Mouse (Mus musculus): Measurements from ENCODE around the gene Pth2.

Gene Pth2

DNA sequence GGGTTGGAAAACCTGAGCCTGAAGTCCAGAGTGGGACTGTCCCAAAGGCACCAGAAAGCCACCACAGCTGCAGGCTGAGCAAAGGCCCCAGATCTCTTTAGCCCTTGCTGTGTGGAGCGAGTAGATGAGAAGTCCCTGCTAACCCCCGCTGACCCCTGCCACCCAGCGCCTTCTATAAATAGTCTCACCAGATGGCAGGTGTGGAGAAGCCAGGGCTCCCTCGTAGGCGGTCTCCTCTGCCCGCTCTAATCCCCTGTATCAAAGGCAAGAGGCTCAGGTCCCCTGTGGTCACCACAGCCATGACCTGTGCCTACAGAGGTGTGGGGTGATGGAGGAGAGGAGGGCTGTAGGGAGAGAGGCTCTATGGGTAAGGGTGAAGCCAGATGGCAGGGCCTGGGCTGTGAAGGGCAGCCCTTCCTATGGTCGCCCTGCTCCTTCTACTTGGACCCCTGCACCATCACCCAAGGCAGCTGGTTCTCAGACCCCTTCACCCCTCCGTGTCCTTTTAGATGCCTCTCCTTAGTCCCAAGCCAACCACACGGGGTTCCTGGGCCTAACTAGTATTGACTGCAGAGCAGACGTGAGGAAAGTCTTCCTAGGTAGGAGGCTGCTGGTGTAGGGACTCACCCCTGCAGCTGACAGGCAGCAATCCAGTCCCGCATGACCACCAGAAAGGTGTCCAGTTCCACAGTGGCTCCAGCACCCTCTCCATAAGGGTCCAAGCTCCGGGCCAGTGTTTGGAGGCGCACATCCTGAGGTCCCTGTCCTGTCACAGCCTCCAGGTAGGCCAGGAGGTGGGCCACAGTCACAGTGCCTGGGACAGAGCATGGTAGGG is 14.8 kb downstream of the Pth2 start:
- no peak for DNase-seq (ENCODE audit: extremely low read depth, insufficient read length, low spot score)

DNA sequence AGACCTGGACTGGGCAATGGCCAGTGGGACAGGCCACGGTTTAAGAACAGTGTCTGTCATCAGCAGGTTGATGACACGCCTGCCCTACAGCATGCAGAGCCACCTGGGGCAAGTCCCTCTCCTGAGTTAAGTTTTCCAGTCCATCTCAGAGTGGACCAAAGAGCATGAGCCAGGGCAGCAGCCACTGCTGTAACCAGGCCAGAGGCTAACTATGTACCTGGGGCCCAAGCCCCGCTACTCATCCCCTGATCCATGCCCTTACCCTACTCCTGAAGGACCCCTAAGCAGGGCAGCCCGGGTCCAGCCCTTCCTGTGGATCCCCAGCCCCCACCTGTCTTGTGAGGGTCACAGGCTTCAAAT is 15.4 kb downstream of the Pth2 start:
- no peak for DNase-seq (ENCODE audit: extremely low read depth, insufficient read length, low spot score)

DNA sequence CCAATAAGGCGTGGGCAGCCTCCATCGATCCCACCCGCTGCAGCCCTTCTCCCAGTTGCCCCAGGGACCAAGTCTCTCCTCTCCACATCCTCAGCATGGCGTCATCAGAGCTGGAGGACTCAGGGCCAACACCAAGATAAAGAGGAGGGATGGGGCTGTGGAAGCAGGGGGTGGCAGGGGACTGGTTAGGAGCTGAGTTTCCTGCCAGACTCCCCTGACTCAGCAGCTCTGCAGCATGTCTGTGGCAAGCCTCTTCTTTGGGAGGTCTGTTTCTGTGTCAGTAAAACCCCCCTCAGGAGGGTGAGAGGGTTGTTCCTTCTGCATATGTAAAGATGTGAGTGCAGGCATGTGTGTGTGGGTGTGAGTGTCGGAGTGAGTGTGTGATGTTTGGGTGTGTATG is 16.2 kb downstream of the Pth2 start:
- no peak for DNase-seq (ENCODE audit: extremely low read depth, insufficient read length, low spot score)

DNA sequence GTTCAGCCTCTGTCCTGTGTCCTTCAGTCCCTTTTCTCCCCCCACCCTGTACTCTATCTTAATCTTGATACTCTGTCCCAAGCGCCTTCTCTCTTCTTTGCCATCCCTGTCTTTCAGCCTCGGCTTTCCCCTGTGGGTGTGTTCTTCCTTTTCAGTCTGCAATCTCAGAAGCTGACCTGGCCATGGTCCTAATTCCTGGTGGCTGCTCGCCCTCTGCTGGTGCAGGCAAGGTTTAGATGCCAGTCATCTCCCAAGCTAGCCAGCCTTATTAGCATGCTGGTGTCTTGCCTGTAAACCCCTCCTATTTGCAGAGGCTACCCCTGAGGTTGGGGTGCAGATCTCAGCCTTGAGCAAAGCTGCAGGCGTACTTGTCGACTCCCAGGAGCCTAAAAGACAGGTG is 17.6 kb downstream of the Pth2 start:
- DNase-seq (ENCODE audit: extremely low read depth, insufficient read length, low spot score) = peak; percentile 38

DNA sequence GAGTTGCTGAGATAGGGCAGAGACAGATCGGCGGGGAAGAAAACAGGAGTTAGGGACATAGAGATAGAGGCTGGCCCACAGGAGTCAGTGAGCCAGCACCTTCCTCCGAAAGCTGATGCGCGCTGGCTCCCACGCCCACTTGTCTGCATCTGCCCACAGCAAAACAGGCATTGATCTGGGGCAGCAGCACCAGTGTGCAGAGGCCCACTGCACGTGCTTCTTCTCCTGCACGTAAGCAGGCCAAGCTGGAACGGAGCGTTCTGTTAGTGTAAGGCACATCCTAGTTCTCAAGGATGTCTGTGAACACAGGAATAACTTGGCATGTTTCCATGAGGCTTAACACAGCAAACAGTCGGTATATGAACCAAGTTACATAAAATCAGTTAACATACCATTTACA is 18.2 kb downstream of the Pth2 start:
- DNase-seq (ENCODE audit: extremely low read depth, insufficient read length, low spot score) = no peak

DNA sequence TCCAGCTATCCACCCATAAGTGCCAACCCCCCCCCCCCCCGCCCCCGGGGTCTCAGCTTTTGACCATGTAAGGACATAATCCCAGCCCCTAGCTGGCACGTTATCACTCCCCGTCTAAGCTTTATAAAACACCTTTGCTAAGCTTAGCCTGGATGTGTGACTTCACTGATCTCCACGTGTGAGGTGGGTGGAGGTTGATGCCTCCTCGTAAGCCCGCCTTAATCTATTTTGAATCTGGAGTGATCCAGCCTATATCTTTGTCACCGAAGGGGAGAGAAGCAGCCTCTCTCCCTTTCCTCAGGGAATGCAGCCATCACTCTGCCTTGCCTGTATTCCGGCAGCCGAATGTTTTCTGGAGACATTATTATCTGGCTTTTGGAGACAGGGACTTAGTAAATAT is 21.9 kb downstream of the Pth2 start:
- no peak for DNase-seq (ENCODE audit: extremely low read depth, insufficient read length, low spot score)

DNA sequence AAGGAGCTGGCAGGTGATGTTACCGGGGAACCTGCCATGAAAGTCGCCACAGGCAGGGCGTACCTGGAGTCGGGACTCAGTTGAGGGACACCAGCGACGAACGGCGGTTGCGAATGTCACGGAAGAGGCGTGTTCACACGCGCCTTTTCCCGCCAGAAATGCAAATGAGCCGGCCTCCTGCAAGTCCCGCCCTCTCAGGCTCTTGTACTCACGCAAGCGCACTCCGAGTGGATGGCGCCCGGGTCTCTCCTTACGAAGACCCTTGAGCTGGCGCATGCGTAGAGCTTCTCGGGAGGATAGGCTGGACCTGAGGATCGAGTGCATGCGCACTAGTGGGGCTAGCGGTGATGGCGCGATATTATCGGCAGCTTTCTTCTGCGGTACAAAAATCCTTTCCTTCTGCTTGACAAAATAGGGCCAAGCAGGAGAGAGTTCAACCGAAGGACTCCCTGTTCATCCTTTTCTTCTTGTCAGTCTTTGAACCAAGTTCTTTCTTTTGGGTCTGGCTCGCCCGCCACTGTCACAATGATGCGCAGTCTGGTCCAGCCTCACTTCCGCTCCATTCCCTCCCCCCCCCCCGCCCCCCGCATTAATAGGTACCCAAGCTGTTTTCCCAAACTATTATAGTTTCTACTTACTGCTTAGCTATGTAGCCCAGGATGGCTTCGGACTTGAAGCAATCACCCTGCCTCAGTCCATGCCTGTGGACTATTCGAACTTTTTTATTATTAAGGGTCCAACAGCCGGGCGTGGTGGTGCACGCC is 23.8 kb downstream of the Pth2 start, which contains the start of gene Ccdc155:
Ccdc155 (minus strand) TSS at position 513 of the 764 bp plus-strand sequence.
- DNase-seq (ENCODE audit: extremely low read depth, insufficient read length, low spot score) = no peak

DNA sequence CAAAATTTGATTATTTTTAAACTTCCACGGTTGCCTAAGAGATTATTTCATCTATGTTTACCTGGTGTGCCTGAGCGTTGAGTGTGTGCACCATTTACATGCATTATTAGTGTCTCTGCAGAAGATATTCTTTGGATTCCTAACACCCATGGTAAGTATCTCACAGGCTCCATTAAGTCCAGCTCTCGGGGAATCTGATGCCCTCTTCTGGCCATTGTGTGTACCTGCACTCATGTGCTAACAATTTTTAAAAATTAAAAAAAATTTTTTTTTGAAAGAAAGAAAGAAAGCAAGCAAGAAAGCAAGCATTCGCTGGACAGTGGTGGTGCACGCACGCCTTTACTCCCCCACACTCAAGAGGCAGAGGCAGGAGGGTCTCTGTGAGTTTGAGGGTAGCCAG is 27.5 kb downstream of the Pth2 start:
- DNase-seq (ENCODE audit: extremely low read depth, insufficient read length, low spot score) = no peak

DNA sequence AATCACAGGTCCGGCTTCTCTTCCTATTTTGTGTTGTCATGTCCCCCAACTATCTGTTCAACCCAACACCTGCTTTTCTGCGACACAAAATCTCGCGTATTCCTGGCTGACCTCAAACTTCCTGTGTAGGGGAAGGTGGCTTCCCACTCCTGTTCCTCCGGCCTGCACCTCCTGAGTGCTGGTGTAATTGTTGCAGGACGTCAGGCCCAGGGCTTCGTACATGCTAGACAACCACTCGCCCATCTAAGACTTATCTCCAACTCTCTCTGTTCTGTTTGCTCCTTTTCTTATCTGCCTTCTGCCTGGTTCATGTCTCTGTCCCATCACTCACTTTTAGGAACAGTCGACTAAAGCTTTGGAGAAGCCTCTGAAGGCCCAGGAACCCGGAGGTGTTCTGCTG is 30.3 kb downstream of the Pth2 start:
- no peak for DNase-seq (ENCODE audit: extremely low read depth, insufficient read length, low spot score)

DNA sequence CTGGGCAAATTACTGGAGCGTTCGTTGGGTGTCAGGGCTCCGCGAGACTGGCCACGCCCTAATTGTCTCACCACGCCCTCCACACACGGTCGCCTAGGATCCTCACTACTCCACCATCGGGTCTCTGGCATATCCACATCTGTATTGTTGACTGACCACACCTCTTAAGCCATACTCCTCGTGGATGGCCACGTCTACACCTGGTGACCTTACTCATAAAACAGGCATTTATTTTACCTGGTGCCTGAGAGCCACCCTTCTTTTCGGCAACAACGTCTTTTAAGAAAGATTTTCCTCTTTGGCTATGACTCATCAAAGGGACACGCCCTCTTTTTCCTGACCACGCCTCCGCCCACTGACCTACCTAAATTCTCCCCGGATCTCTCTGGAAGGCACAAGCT is 31.1 kb downstream of the Pth2 start, which contains the start of gene Dkkl1:
Dkkl1 (minus strand) TSS at position 297 of the 401 bp plus-strand sequence.
- DNase-seq (ENCODE audit: extremely low read depth, insufficient read length, low spot score) = no peak

DNA sequence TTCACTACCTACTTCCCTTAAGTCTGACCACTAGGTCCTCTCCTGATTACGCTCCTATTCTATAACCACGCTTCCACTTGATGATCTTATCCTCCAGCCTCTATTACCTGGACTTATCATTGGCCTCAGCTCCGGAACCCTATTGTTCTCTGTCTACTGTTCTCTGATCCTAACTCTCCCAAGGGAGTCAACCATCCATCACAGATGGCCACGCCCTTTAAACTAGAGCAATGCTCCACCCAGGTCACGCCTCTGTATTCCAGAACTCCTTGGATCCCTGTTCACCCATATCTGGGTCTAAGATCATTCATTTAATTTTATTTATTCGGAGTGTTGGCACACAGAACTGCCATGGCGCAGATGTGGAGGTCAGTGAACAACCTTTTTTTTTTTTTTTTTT is 31.6 kb downstream of the Pth2 start:
- no peak for DNase-seq (ENCODE audit: extremely low read depth, insufficient read length, low spot score)

DNA sequence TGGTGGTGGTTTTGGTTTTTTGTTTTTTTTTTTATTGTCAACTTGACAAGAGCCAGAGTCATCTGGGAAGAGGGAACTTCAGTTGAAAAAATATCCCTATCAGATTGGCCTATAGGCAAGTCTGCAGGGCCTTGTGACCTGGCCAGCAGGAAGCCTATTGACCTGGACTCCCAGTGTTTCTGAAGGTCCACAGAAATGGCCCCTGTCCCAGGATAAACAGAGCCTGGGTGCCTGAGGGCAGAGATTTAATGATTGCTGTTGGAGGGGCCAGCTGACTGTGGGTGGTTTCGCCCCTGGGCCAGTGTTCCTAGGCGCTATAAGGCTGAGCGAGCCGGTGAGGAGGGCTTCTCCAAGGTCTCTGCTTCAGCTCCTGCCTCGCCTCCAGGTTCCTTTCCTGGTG is 32.9 kb downstream of the Pth2 start:
- DNase-seq (ENCODE audit: extremely low read depth, insufficient read length, low spot score) = no peak

DNA sequence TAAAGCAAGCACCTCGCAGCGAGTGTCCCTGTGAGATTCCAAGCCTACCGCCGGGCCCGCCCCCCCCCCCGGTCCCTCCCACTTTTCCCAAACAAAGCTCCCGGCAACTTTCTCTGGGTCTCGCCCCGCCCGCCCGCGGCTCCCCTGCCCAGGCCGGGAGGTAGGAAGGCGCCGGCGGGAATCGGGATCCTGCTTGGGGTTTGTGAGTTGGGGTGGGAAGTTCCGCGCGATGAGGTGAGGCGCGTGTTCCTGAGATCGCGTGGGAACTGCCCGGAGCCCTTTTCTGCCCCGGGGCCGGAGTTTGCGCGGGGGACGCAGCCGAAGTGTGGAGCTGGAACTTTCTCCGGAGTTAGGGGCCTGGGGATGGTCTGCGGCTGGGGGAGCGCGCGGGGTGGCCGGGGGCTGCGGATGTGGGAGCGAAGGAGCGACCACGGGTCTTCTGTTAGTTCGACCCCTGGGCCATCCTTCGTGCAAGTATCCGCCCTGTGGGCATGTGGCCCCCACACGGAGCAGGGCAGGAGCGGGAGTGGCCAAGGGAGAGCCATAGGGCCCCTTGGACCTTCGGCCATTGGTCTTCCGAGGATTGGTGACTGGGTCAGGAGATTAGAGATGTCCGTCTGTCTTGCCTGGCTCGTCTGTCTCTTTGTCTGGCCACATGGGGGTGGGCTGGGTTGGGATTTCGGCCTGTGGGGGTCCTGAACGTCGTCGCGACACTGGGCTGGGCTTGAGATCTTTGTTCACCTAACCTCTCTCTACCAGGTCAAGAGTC is 35.1 kb downstream of the Pth2 start, which contains the start of gene Tead2:
Tead2 (plus strand) TSS at position 81 of the 769 bp plus-strand sequence.
- DNase-seq (ENCODE audit: extremely low read depth, insufficient read length, low spot score) = peak; percentile 76

DNA sequence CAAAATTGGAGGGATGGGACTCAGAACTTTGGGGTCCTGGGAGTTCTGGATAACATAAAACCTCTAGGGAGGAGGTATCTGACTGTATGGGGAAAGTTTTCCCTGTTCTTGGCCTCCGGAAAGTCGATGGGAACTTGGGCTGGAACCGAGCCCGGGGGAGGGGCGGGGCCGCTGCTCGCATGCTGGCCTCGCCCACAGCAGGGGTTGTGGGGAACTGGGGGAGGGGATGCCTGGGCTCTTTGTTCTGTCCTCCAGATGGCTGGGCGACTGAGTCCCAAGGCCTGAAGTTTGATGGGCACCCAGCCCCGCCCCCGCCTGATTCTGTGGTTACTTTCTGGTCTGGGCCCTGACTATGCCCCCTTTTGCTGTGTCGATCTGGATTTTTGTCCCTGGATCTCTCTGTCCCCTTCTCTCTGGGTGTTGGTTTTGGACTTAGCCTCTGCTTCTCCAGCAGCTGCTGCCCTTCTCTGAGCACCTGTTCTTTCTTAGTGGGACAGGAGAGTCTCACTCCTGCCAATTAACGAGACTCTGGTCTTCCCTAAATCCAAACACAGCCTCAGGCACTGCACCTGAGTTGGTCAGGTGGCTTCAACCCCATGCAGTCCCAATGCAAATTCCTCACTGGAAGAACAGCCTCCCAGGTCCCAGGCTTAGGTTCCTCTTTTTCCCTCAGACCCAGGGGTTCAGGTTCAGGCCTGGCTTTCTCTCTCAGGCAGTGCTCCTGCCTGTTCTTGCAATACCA is 35.8 kb downstream of the Pth2 start:
- DNase-seq (ENCODE audit: extremely low read depth, insufficient read length, low spot score) = peak; percentile 77

DNA sequence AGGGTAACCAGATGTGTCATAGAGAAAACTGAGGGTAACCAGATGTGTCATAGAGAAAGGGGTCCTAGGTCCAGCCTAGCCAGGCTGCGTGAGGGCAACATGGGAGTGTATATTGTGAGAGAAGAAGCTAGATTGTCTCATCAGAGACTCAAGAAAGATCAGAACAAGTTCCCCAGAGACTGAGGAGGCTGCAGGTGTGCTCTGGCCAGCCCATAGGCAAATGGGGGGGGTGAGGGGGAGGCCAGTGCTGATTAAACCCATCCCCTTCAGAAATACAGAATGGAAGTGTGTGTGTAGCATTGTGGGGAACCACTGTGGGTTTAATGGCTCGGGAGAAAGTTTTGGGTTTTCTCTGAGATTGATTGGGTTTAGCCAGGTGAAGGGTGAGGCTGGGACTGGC is 40.9 kb downstream of the Pth2 start:
- DNase-seq (ENCODE audit: extremely low read depth, insufficient read length, low spot score) = no peak

DNA sequence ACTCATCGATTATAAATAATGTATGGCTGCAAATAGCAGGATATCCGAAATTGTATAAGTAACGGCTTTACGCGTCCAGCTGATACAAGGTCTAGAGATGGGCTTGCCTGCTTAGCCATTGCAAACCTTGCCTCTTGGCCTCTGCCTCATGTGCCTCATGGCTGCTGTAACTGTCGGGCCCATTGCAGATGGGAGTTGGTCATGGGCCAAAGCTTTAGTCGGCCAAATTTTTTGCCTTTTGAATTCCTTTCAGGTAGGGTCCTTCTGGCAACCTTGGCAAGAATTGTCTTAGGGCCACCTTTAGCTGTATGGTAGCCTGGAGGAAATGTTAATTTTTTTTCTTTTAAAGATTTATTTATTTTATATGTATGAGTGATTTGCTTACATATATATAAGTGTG is 44.0 kb downstream of the Pth2 start:
- DNase-seq (ENCODE audit: extremely low read depth, insufficient read length, low spot score) = no peak

DNA sequence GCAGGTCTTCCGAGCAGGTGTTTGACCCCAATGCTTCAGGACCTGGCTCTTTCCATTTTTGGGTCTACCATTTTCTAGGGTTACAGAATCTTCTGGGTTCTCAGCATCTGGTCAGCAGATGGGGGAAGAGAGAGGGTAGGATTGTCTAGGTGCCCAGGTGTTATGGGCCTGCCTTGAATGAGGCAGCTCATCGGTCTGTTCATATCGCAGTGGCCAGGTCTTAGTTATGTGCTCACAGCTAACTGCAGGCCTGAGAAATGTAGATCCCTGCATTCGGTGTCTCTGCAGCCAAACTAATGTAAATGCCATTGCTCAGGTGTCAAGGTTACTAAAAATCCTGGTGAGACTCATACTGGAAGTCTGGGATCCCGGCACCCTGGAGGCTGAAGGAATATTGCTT is 45.6 kb downstream of the Pth2 start:
- no peak for DNase-seq (ENCODE audit: extremely low read depth, insufficient read length, low spot score)

DNA sequence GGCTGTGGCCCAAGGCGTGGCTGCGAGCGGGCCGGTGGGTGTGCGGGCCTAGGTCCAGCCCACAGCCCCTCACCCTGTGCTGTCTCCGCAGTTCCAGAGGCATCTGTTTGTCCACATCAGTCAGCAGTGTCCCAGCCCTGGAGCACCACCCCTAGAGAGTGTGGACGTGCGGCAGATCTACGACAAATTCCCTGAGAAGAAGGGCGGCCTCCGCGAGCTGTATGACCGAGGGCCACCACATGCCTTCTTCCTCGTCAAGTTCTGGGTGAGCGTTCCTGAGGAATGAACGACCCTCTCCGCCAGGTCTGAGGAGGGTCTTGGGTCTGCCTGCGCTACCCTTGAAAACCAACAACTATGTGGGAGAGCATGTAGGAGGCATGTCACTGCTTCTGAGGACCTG is 47.8 kb downstream of the Pth2 start:
- no peak for DNase-seq (ENCODE audit: extremely low read depth, insufficient read length, low spot score)

DNA sequence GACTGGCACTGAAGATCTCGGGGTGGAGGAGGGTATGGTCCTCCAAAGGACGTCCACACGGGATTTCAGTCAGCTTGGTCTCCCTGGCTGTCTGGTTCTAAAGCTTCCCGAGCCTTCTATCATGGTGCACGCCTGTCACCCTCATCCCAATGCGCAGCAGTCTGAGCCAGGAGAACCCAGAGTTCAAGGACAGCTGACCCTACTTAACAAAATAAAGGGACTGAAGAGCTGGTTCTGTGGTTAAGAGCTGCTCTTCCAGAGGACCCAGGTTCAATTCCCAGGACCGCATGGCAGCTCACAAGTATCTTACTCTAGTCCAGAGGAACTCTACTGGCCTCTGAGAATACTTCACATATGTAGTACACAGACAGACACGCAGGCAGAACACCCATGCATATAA is 48.3 kb downstream of the Pth2 start:
- DNase-seq (ENCODE audit: extremely low read depth, insufficient read length, low spot score) = no peak

DNA sequence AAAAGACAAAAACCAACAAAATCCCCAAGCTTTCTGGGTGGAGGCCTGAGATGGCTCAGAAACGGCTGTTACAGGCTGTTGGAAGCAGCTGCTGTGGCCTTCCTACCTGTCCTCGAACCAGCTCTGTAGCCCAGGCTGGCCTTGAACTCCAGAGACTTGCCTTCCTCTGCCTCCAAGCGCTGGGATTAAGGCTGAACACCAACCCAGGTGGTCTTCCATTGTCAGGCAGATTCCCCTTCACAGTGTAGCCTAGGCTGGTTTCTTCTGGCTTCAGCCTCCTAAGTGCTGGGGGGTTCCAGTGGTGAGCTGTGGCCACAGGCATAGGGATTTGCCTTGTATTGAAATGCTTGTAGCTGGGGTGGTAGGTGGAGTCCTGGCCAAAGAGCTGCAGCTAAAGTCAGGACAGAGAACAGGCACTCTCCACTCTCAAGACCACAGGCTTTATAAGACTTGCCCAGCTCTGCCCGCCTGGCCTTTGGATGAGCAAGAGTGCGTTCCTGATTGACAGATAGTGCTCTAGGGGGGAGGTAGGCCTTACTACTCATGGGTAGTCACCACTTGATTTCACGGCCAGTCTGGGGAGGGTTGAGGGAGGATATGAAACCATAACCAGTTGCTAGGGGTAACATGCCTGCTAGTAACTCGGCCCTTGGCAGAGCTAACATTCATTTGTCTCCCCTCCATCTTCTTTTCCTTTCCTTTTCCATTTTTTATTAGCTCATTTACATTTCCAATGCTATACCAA is 48.8 kb downstream of the Pth2 start:
- DNase-seq (ENCODE audit: extremely low read depth, insufficient read length, low spot score) = no peak

Data from 3134 (cell line).